Mouse (Mus musculus) liver, embryonic 15.5 days (tissue): ENCODE measurements around the gene Abl1. TPM values are rescaled to one million over a fixed set of nuclear protein-coding genes. Genes with fewer than 3 reads are reported as not detected.

ENCODE experiments used
- ATAC-seq: fragments of 200-750 bp; cut with Nextera tagmentation; 2 replicates; pipeline ENCODE4 v1.8.0; 2017; ENCODE audit warnings: moderate number of reproducible peaks, mild to moderate bottlenecking, moderate library complexity; ENCODE audit not compliant: insufficient read depth
- H3K27ac ChIP-seq: fragments of 300-500 bp; sonication (generic); replicated peaks from 2 replicates; pipeline ENCODE4 v1.5.1; 2015; ENCODE audit warnings: mild to moderate bottlenecking, inconsistent platforms
- H3K27me3 ChIP-seq: fragments of 300-500 bp; sonication (generic); 2 replicates; pipeline ENCODE4 v1.6.1; 2015; ENCODE audit warnings: mild to moderate bottlenecking, inconsistent platforms
- H3K36me3 ChIP-seq: fragments of 300-500 bp; sonication (generic); replicated peaks from 2 replicates; pipeline ENCODE4 v1.6.1; 2015; ENCODE audit warnings: moderate library complexity, mild to moderate bottlenecking, inconsistent platforms
- H3K4me1 ChIP-seq: fragments of 300-500 bp; sonication (generic); replicated peaks from 2 replicates; pipeline ENCODE4 v1.6.1; 2015; ENCODE audit warnings: inconsistent platforms
- H3K4me2 ChIP-seq: fragments of 300-500 bp; sonication (generic); 2 replicates; pipeline ENCODE4 v1.6.1; 2015; ENCODE audit warnings: moderate library complexity, mild to moderate bottlenecking, inconsistent platforms
- H3K4me3 ChIP-seq: fragments of 300-500 bp; sonication (generic); replicated peaks from 2 replicates; pipeline ENCODE4 v1.5.1; 2015; ENCODE audit warnings: mild to moderate bottlenecking, inconsistent platforms
- H3K9ac ChIP-seq: fragments of 300-500 bp; sonication (generic); 2 replicates; pipeline ENCODE4 v1.6.1; 2015; ENCODE audit warnings: moderate library complexity, mild to moderate bottlenecking, inconsistent platforms
- H3K9me3 ChIP-seq: fragments of 300-500 bp; sonication (generic); replicated peaks from 2 replicates; pipeline ENCODE4 v1.6.1; 2016; ENCODE audit warnings: inconsistent platforms
- WGBS: fragments of 180-500 bp; shearing (Covaris S2); methylation state at CpG from one replicate; pipeline ENCODE4 v1.1.7; 2015; ENCODE audit warnings: mixed read lengths; ENCODE audit not compliant: insufficient replicate concordance; 5-methylcytosine and 5-hydroxymethylcytosine counted together
- polyA plus RNA-seq: library from polyadenylated mRNA; unstranded; fragments of >200 nt; fragmentation: Nextera tagmentation; extraction: Ambion mirVana; gene quantifications from 2 replicates; pipeline ENCODE4 v1.2.1, GENCODE M21; 2015

Abl1 gene
- polyA plus RNA-seq, 1 experiment from 2014 or later = 5.9 TPM

DNA sequence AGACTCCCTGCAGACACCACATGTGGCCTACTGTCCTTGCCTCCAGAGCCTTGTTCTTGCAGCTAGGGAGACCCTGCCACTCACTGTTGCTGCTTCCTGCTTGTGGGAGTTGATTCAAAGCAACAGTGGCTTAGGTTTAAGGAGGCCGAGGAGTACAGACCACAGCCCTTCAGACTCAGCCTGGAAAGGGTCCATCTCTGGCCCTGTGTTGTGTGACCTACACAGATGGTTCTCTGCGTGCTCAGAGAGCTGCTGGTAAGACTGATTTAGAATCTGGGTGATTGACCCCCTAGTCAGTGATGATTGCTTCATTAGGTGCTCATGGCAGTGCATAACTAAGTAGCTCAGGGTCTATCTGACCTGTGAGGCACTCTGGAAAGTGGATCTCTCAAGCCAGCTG, 101.0 kb downstream of the Abl1 start:
- no peak overlapping the region for H3K4me2 ChIP-seq
- H3K4me3 ChIP-seq = no peak overlapping the region
- ATAC-seq = no peak
- WGBS = 69% methylated on average over 2 of the region's 2 CpGs
- peaks cover 83% of the 10 kb centered on the region for H3K36me3 ChIP-seq
- no peak overlapping the region for H3K9ac ChIP-seq
- H3K4me1 ChIP-seq = 0 out of 2 replicates have a peak, but pooled peaks cover 2% of the 10 kb centered on the region
- no peak overlapping the region for H3K27ac ChIP-seq
- H3K9me3 ChIP-seq = no peaks in the 10 kb centered on the region
- no peaks in the 10 kb centered on the region for H3K27me3 ChIP-seq

DNA sequence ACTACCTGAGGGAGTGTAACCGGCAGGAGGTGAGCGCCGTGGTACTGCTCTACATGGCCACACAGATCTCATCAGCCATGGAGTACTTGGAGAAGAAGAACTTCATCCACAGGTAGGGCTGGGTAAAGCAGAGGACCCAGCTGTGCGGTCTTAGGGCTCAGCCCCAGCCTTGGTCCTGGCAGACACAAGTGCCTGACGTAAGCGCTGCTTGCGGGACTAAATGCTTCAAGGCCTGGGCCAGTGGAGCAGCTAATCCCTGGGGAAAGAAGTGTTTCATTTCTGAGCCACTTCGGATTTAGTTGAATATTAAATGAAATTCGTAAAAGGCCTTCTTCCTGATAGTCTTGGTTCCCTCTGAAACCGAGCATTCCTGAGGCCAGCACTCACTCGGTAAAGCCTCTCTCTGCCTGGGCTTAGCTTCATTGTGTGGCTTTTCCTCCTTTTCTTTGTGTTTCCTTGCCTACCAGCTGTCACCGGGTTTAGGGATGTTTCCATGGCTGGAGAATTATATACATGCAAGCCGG, 102.6 kb downstream of the Abl1 start:
- ATAC-seq = no peak
- peaks cover 83% of the 10 kb centered on the region for H3K36me3 ChIP-seq
- WGBS = 80% methylated on average over 13 of the region's 13 CpGs
- H3K9me3 ChIP-seq = no peaks in the 10 kb centered on the region
- no peak overlapping the region for H3K4me2 ChIP-seq
- H3K4me1 ChIP-seq = no peaks in the 10 kb centered on the region
- no peak overlapping the region for H3K9ac ChIP-seq
- no peaks in the 10 kb centered on the region for H3K27me3 ChIP-seq
- H3K4me3 ChIP-seq = no peak overlapping the region
- H3K27ac ChIP-seq = no peak overlapping the region

GRCm38 (mm10) chr2:31791260-31791659, 103.1 kb downstream of the Abl1 start:
- no peak overlapping the region for H3K4me3 ChIP-seq
- no peaks in the 10 kb centered on the region for H3K9me3 ChIP-seq
- no peak for ATAC-seq
- 79% methylated on average over 8 of the region's 8 CpGs for WGBS
- H3K4me2 ChIP-seq = no peak overlapping the region
- no peaks in the 10 kb centered on the region for H3K4me1 ChIP-seq
- no peak overlapping the region for H3K27ac ChIP-seq
- H3K27me3 ChIP-seq = no peaks in the 10 kb centered on the region
- H3K9ac ChIP-seq = no peak overlapping the region
- peaks cover 83% of the 10 kb centered on the region for H3K36me3 ChIP-seq

DNA sequence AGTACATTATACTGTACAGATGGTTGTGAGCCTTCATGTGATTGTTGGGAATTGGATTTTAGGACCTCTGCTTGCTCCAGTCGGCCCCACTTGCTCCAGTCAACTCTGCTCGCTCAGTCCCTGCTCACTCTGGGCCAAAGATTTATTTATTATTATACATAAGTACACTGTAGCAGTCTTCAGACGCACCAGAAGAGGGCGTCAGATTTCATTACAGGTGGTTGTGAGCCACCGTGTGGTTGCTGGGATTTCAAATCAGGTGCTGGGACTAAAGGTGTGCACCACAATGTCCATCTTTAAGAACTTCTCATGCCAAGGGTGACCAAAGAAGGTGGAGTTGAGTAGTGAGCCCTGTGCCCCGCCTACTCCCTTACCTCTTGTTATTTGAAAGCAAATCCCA, 104.4 kb downstream of the Abl1 start:
- no peak overlapping the region for H3K27ac ChIP-seq
- H3K4me1 ChIP-seq = no peaks in the 10 kb centered on the region
- WGBS = 65% methylated on average over 6 of the region's 6 CpGs
- H3K36me3 ChIP-seq = peaks cover 85% of the 10 kb centered on the region
- no peak overlapping the region for H3K4me2 ChIP-seq
- no peaks in the 10 kb centered on the region for H3K9me3 ChIP-seq
- no peaks in the 10 kb centered on the region for H3K27me3 ChIP-seq
- no peak overlapping the region for H3K4me3 ChIP-seq
- ATAC-seq = no peak
- no peak overlapping the region for H3K9ac ChIP-seq

GRCm38 (mm10) chr2:31796943-31797342, 108.8 kb downstream of the Abl1 start:
- peaks cover 94% of the 10 kb centered on the region for H3K36me3 ChIP-seq
- no peaks in the 10 kb centered on the region for H3K9me3 ChIP-seq
- WGBS = 70% methylated on average over 3 of the region's 3 CpGs
- no peak overlapping the region for H3K27ac ChIP-seq
- H3K4me1 ChIP-seq = no peaks in the 10 kb centered on the region
- H3K27me3 ChIP-seq = no peaks in the 10 kb centered on the region
- no peak overlapping the region for H3K4me2 ChIP-seq
- no peak overlapping the region for H3K4me3 ChIP-seq
- no peak for ATAC-seq
- H3K9ac ChIP-seq = no peak overlapping the region

DNA sequence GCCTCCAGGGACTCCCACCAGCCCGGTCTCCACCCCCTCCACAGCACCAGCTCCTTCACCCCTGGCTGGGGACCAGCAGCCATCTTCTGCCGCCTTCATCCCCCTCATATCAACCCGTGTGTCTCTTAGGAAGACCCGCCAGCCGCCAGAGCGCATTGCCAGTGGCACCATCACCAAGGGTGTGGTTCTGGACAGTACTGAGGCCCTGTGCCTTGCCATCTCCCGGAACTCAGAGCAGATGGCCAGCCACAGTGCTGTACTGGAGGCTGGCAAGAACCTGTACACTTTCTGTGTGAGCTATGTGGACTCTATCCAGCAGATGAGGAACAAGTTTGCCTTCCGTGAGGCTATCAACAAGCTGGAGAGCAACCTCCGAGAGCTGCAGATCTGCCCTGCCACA, 113.2 kb downstream of the Abl1 start:
- H3K27me3 ChIP-seq = no peaks in the 10 kb centered on the region
- H3K36me3 ChIP-seq = peaks cover 72% of the 10 kb centered on the region
- no peak overlapping the region for H3K9ac ChIP-seq
- WGBS = 79% methylated on average over 9 of the region's 9 CpGs
- no peak for ATAC-seq
- no peak overlapping the region for H3K4me2 ChIP-seq
- no peaks in the 10 kb centered on the region for H3K9me3 ChIP-seq
- no peak overlapping the region for H3K27ac ChIP-seq
- H3K4me3 ChIP-seq = no peak overlapping the region
- H3K4me1 ChIP-seq = no peaks in the 10 kb centered on the region

- Histone ChIP-seq H3K4me2 (no peak overlapping the region), H3K4me1 (no peaks in the 10 kb centered on the region), H3K9ac (no peak overlapping the region), H3K9me3 (no peaks in the 10 kb centered on the region), H3K27me3 (no peaks in the 10 kb centered on the region), H3K36me3 (peaks cover 58% of the 10 kb centered on the region), H3K4me3 (no peak overlapping the region), H3K27ac (no peak overlapping the region)
- no peak for ATAC-seq
- WGBS = 81% methylated on average over 8 of the region's 8 CpGs
Measured at GRCm38 (mm10) chr2:31802811-31803210, 114.6 kb downstream of the Abl1 start.

DNA sequence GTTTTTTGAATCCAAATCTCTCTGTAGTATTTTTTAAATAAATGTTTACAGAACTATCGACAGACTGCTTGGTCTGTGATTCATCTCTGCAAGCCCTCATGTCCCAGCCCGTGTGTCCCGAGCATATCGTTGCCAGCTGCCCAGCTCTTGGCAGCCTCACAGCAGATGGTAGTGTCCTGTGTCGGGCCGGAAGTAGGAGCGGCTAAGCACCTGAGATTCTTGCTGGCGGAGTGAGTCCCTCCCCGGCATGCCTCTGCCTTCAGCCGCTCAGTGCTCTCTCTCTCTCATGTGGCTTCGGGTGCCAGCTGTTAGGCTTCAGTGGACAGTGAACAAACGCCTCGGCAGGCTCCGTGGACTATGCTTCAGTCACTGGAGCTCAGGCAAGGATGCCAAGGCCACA, 115.3 kb downstream of the Abl1 start:
- Histone ChIP-seq H3K9me3 (no peaks in the 10 kb centered on the region), H3K36me3 (peaks cover 53% of the 10 kb centered on the region), H3K9ac (no peak overlapping the region), H3K4me3 (no peak overlapping the region), H3K4me1 (peaks cover 2% of the 10 kb centered on the region), H3K27ac (no peak overlapping the region), H3K27me3 (no peaks in the 10 kb centered on the region), H3K4me2 (no peak overlapping the region)
- WGBS = 81% methylated on average over 14 of the region's 14 CpGs
- ATAC-seq = no peak

DNA sequence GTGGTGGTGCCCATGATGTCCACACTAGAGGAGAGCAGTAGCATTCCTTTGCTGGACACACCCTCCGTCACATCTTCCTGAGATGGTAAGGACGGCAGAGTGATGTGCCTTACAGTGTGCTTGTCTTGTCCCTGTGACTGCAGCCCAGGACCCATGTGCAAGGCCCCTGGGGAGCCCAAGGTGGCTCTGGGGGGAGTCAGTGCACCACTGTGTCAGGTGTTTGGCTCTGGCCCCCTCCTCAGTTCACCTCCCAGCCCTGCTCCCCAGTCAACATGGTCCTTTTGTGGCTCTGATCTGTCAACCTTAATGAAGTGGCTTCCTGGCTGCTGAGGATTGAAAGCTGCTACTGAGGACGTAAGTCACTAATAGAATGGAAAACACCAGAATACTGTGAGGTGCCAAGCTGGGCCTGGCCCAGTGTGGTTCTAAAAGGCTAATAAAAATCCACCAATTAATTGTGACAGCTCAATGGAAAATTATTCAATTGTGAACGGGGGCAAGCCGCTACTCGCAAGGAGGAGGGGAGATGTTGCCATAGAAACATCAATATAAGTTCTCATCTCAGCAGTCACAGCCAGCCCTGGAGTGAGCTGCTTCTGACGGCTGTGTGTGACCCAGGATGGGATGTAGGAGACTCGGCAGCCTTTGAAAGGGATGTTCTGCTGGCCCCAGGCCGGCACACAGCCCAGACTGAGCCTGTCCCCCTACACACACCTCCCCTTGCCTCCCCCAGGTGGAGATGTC, 118.6 kb downstream of the Abl1 start:
- H3K36me3 ChIP-seq = peaks cover 21% of the 10 kb centered on the region
- no peak overlapping the region for H3K4me3 ChIP-seq
- no peak overlapping the region for H3K9ac ChIP-seq
- no peak for ATAC-seq
- no peak overlapping the region for H3K4me2 ChIP-seq
- H3K27ac ChIP-seq = no peak overlapping the region
- H3K9me3 ChIP-seq = no peaks in the 10 kb centered on the region
- 55% methylated on average over 9 of the region's 9 CpGs for WGBS
- peaks cover 12% of the 10 kb centered on the region for H3K4me1 ChIP-seq
- H3K27me3 ChIP-seq = peaks cover 10% of the 10 kb centered on the region

DNA sequence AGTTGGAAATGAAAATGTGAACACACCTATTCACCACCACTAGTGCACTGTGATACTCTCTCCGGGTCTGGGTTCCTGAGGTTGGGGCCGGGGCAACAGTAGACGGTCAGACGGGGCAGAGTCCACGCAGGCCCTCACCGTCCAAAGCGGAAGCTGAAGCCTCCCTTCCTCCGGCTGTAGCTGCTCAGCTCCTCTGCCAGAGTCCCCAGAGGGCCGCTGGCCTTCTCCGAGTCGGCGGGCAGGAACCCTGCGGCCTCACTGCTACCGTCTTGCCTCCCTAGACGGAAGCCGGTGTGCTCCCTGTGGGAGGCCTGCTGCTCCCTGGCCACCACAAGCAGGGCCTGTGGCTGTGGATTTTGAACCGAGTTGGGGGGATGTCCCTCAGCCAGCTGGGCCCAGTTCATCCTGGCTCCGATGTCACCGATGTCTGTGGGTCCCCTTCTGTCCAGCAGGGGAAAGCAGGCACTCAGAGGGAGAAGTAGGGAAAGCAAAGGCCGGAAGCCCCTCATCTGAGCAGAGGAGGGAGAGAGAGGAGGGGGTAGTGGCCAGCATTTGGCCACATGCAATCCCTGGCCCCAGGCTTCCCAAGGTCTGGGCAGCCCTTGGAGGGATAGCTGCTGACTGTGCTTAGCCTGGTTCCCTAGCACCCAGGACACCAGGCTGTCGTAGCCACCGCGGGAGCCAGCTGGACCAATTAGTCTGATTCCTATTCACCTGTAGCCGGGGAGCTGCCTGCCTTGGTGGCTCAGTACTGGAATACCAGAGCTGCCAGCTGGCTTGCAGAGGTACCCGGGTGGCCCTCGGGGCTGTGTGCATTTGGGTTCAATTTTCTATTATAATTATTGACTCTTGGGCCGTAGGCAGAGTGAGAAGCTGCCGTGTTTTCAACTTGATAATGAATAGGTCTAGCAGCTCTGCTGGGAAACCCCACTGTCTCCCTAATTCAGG, 120.5 kb downstream of the Abl1 start:
- H3K9ac ChIP-seq = no peak overlapping the region
- peaks cover 10% of the 10 kb centered on the region for H3K27me3 ChIP-seq
- H3K4me2 ChIP-seq = no peak overlapping the region
- peaks cover 12% of the 10 kb centered on the region for H3K4me1 ChIP-seq
- peaks cover 3% of the 10 kb centered on the region; the same call in 1 of the 2 replicates for H3K36me3 ChIP-seq
- no peaks in the 10 kb centered on the region for H3K9me3 ChIP-seq
- no peak for ATAC-seq
- H3K27ac ChIP-seq = no peak overlapping the region
- 44% methylated on average over 28 of the region's 28 CpGs for WGBS
- no peak overlapping the region for H3K4me3 ChIP-seq

DNA sequence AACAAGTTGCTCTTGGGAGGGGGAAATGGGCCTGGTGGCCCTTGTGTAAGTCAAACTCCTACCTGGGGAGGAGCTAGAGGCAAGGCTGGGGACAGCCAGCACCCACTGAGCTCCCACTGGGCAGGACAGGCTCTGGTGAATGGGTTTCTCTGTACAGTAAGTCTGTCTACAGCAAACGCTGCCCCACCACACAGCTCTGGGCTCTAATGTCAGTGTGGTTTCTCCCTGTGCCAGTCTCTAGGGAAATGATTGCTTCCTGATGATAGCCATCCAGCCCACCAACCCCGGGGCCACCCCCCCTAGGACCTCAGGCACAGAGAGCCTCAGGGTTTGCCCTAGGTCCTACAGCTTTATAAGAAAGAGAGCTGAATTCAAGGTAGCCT, 121.2 kb downstream of the Abl1 start:
- no peak for ATAC-seq
- WGBS = 7% methylated on average over 2 of the region's 2 CpGs
- H3K9me3 ChIP-seq = no peaks in the 10 kb centered on the region
- peaks cover 12% of the 10 kb centered on the region for H3K4me1 ChIP-seq
- H3K27me3 ChIP-seq = peaks cover 10% of the 10 kb centered on the region
- H3K27ac ChIP-seq = no peak overlapping the region
- H3K4me2 ChIP-seq = no peak overlapping the region
- H3K4me3 ChIP-seq = no peak overlapping the region
- no peak overlapping the region for H3K9ac ChIP-seq
- no peaks in the 10 kb centered on the region for H3K36me3 ChIP-seq
